Mouse (Mus musculus) testis, adult 10 weeks (tissue): ENCODE measurements around the gene Gm49336. TPM values are rescaled to one million over a fixed set of nuclear protein-coding genes. Genes with fewer than 3 reads are reported as not detected.

Source experiments
- polyA plus RNA-seq: library from polyadenylated mRNA; stranded (reverse); fragments of 350-450 nt; fragmentation: Illumina TruSeq; extraction: RNeasy Lipid Tissue Mini Kit (QIAGEN cat#74804); gene quantifications from one replicate; pipeline ENCODE4 v1.2.3, GENCODE M21; 2014; ENCODE audit warnings: low read depth, low replicate concordance

Gene Gm49336
- polyA plus RNA-seq = 212 TPM

GRCm38 (mm10) chr14:60251281-60252003 lies at the start of gene Gm49336, which contains the start of gene Nupl1:
Gene Gm49336 (minus strand): TSS chr14:60251507.
Gene Nupl1 (minus strand): TSS chr14:60251431.

GRCm38 (mm10) chr14:60264990-60265876 lies 13.9 kb upstream of the Gm49336 start, which contains the start of gene Mtmr6:
Gene Mtmr6 (plus strand): TSS chr14:60265228.

GRCm38 (mm10) chr14:60196884-60197283 lies 54.4 kb downstream of the Gm49336 start, which contains the start of gene Atp8a2:
Gene Atp8a2 (minus strand): TSS chr14:60197179.

Other genes starting within 250 kb of the Gm49336 start
- gene Atp8a2, start 54.3 kb downstream of the Gm49336 start, polyA plus RNA-seq = 49.7 TPM
- gene Nupl1, start 76 bp downstream of the Gm49336 start, polyA plus RNA-seq = 2.6 TPM
- gene Mtmr6, start 13.7 kb upstream of the Gm49336 start, polyA plus RNA-seq = 484 TPM
- 8.9 TPM for gene Amer2, start 121.8 kb upstream of the Gm49336 start, polyA plus RNA-seq